Mouse (Mus musculus): ENCODE measurements around the gene Cenpt. TPM values are rescaled to one million over a fixed set of nuclear protein-coding genes. Genes with fewer than 3 reads are reported as not detected.
"Not testable (repeated sequence)": the region's sequence is repeated elsewhere in the genome, so short reads cannot be mapped to it uniquely, and the experiment has no call there.

The Cenpt gene
- polyA plus RNA-seq, 1 experiment from 2014 or later, result 39.2 TPM

DNA sequence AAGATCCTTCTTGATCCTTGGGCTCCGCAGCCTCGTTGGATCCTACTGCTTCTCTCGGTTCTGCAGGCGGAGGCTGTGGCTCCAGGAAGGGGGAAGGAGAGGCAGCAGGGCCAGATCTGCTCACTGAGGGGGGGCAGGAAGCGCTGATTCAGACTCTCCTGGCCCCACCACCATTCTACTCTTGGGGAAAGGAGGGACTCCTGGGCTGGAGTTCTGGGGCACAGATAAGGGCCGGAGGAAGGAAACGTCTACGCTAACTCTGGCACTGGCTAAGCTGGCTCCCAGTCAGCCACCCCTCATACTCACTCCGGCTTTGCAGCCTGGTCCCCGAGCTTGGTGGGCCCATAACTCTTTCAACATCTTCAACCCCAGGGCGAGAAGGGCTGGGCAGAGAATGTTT, 6.4 kb downstream of the Cenpt start:
- H3K9me3 ChIP-seq (ENCODE audit: control insufficient read depth, low read length), result no peaks in the 10 kb centered on the region
- H3K4me3 ChIP-seq (ENCODE audit: low read depth, low read length), result no peak overlapping the region
- H3K4me2 ChIP-seq (ENCODE audit: low read length), result no peak overlapping the region
- no peaks in the 10 kb centered on the region for H3K27me3 ChIP-seq (replicated peaks; ENCODE audit: control insufficient read depth, insufficient read depth, low read length)
- no peak for DNase-seq (ENCODE audit: low spot score)
- no peak for ATAC-seq (replicated peaks; ENCODE audit: low FRiP score, low TSS enrichment, low read depth)
- peaks cover 7% of the 10 kb centered on the region for H3K4me1 ChIP-seq (replicated peaks; ENCODE audit: control insufficient read depth, insufficient read depth, low read length)
- H3K9ac ChIP-seq (ENCODE audit: low read length), result no peak overlapping the region
- H3K36me3 ChIP-seq (ENCODE audit: control insufficient read depth, insufficient read depth, low read length), result peaks cover 62% of the 10 kb centered on the region
- H3K27ac ChIP-seq (ENCODE audit: low read depth), result no peak overlapping the region
- WGBS, result 94% methylated on average over 11 of the region's 11 CpGs

DNA sequence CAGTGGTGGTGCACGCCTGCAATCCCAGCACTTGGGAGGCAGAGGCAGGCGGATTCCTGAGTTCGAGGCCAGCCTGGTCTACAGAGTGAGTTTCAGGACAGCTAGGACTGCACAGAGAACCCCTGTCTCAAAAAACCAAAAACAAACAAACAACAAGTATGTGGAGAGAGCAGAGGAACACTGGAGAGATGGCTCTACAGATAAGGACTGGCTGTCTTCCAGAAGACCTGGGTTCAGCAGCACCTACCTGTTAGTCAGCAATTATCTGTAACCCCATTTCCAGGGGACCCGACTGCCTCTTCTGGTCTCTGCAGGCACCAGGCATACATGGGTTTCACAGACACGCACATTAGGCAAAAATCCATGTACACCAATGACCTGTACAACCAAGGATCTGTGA, 13.9 kb downstream of the Cenpt start:
- H3K9ac ChIP-seq (ENCODE audit: low read length), result no peak overlapping the region
- H3K27me3 ChIP-seq (replicated peaks; ENCODE audit: control insufficient read depth, insufficient read depth, low read length), result no peaks in the 10 kb centered on the region
- 84% methylated on average over 5 of the region's 5 CpGs for WGBS
- H3K36me3 ChIP-seq (ENCODE audit: control insufficient read depth, insufficient read depth, low read length), result peaks cover 8% of the 10 kb centered on the region
- no peaks in the 10 kb centered on the region for H3K4me1 ChIP-seq (replicated peaks; ENCODE audit: control insufficient read depth, insufficient read depth, low read length)
- no peaks in the 10 kb centered on the region for H3K9me3 ChIP-seq (ENCODE audit: control insufficient read depth, low read length)
- H3K27ac ChIP-seq (ENCODE audit: low read depth), result no peak overlapping the region
- H3K4me3 ChIP-seq (ENCODE audit: low read depth, low read length), result no peak overlapping the region
- ATAC-seq (replicated peaks; ENCODE audit: low FRiP score, low TSS enrichment, low read depth) (no peak), DNase-seq (ENCODE audit: low spot score) (no peak)
- no peak overlapping the region for H3K4me2 ChIP-seq (ENCODE audit: low read length)

DNA sequence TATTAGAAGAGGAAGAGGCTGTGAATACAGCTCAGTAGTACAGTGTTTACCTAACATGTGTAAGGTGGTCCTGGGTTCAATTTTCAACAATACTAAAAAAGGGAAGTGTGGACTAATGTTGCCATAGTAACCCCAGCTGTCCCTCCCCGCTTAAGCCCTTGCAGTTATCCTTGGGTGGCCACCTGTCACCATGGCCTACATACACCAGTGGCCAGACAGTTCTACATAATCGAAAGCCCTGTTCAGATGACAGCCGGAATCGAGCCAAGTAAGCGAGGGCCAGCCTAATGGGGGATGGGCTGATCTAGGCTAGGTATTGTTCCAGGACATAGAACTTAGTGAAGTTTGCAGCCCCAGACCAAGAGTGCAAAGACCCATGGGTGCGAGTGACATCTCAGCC, 16.1 kb downstream of the Cenpt start:
- Histone ChIP-seq H3K4me2 (ENCODE audit: low read length) (no peak overlapping the region), H3K4me1 (replicated peaks; ENCODE audit: control insufficient read depth, insufficient read depth, low read length) (no peaks in the 10 kb centered on the region), H3K4me3 (ENCODE audit: low read depth, low read length) (no peak overlapping the region), H3K27me3 (replicated peaks; ENCODE audit: control insufficient read depth, insufficient read depth, low read length) (no peaks in the 10 kb centered on the region), H3K9ac (ENCODE audit: low read length) (no peak overlapping the region), H3K9me3 (ENCODE audit: control insufficient read depth, low read length) (no peaks in the 10 kb centered on the region), H3K36me3 (ENCODE audit: control insufficient read depth, insufficient read depth, low read length) (no peaks in the 10 kb centered on the region), H3K27ac (ENCODE audit: low read depth) (no peak overlapping the region)
- ATAC-seq (replicated peaks; ENCODE audit: low FRiP score, low TSS enrichment, low read depth) (no peak), DNase-seq (ENCODE audit: low spot score) (no peak)
- WGBS, result 87% methylated on average over 6 of the region's 6 CpGs

DNA sequence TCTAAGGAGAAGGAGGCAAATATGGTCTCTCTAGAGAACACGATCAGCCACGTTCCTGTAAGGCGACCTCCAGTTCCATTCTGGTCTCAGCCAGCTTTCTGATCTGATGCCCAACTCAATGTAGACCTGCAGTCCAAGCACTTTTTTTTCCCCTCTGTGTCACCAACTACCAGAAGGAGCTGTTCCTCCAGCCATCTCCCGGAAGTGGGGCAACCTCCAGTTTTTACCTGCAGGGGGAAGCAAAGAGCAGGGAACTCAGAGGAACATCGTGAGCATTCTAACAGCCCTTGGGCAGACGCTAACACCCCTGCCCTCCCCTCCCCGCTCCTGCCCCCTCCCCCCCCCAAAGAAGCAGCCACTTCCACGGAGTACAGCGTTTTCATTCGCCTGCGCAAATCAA, 17.8 kb downstream of the Cenpt start:
- DNase-seq (ENCODE audit: low spot score) (peak; percentile 79), ATAC-seq (replicated peaks; ENCODE audit: low FRiP score, low TSS enrichment, low read depth) (no peak)
- Histone ChIP-seq H3K27me3 (replicated peaks; ENCODE audit: control insufficient read depth, insufficient read depth, low read length) (no peaks in the 10 kb centered on the region), H3K9ac (ENCODE audit: low read length) (no peak overlapping the region), H3K9me3 (ENCODE audit: control insufficient read depth, low read length) (no peaks in the 10 kb centered on the region), H3K4me3 (ENCODE audit: low read depth, low read length) (no peak overlapping the region), H3K36me3 (ENCODE audit: control insufficient read depth, insufficient read depth, low read length) (no peaks in the 10 kb centered on the region), H3K4me2 (ENCODE audit: low read length) (no peak overlapping the region), H3K4me1 (replicated peaks; ENCODE audit: control insufficient read depth, insufficient read depth, low read length) (no peaks in the 10 kb centered on the region), H3K27ac (ENCODE audit: low read depth) (no peak overlapping the region)
- 29% methylated on average over 11 of the region's 11 CpGs for WGBS

DNA sequence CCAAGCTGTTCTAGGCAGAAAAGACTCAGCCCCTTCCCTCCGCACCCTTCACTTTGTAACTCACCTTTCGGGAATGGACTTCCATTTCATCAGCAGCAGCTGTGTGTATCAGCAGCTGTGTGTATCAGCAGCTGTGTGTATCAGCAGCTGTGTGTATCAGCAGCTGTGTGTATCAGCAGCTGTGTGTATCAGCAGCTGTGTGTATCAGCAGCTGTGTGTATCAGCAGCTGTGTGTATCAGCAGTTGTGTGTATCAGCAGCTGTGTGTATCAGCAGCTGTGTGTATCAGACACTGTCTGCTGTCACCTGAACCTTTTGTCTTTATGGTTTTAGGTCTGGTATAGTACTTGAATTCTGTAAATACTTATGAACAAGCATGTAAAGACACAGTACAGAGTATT, 19.3 kb downstream of the Cenpt start:
- H3K4me1 ChIP-seq (replicated peaks; ENCODE audit: control insufficient read depth, insufficient read depth, low read length); H3K4me3 ChIP-seq (ENCODE audit: low read depth, low read length); H3K4me2 ChIP-seq (ENCODE audit: low read length); H3K36me3 ChIP-seq (ENCODE audit: control insufficient read depth, insufficient read depth, low read length); H3K9ac ChIP-seq (ENCODE audit: low read length); ATAC-seq (replicated peaks; ENCODE audit: low FRiP score, low TSS enrichment, low read depth); DNase-seq (ENCODE audit: low spot score); H3K27me3 ChIP-seq (replicated peaks; ENCODE audit: control insufficient read depth, insufficient read depth, low read length); H3K27ac ChIP-seq (ENCODE audit: low read depth); H3K9me3 ChIP-seq (ENCODE audit: control insufficient read depth, low read length): not testable (repeated sequence)
- 73% methylated on average over 2 of the region's 2 CpGs for WGBS

DNA sequence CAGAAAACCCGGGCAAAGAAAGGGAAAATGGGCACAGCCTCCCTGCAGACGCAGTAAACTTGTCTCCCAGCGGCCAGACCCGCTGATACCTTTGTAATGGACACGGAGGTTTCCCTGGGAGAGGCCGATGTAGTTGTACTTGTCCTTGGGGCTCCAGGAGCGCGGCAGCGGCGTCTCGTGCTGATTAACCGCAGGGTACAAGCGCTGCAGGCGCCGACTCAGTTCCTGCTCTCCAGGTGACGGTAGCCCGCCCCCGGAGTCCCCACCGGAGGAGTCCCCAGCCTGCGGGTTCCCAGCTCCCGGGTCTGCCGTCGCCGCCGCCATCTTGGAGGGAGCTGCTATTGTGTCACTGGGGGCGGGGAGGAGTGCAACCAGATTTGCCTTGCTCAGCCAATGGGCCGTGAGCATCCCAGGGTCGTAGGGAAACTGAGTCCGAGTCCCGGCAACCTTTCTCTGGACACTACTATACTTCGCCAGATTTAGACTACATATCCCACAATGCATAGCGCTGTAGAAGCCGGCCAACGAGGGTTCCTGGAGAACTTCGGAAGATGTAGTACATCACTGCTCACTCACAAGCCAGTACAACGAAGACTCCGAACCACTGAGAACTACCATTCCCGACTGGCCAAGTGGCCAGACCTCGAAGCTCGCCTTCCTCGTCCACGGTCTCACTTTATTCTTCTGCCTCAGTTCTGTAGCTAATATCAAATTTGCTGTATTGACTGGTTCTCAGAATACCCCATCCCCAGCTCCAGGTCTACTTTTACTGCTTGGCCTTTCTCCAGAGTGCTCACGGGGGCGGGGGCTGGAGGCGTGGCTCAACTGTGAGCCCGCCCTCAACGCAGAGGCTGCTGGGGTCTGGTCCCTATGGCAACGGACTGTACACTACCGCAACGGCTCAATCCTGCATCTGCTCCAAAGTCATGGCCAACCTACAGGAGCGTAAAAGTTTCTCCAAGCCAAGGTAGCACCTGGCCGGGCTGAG, 25.9 kb downstream of the Cenpt start, which contains the start of the genes Ranbp10 and Tsnaxip1:
TSS of gene Ranbp10 (minus strand) at position 490 of the 988 bp plus-strand sequence.
TSS of gene Tsnaxip1 (plus strand) at position 871 of the 988 bp plus-strand sequence.
- Histone ChIP-seq H3K9ac (ENCODE audit: low read length) (peak within 1 kb of the TSS; percentile 86), H3K27me3 (replicated peaks; ENCODE audit: control insufficient read depth, insufficient read depth, low read length) (no peaks in the 10 kb centered on the region), H3K9me3 (ENCODE audit: control insufficient read depth, low read length) (no peaks in the 10 kb centered on the region), H3K4me2 (ENCODE audit: low read length) (peak within 1 kb of the TSS; percentile 87), H3K27ac (ENCODE audit: low read depth) (peak within 1 kb of the TSS; percentile 55), H3K36me3 (ENCODE audit: control insufficient read depth, insufficient read depth, low read length) (peaks cover 30% of the 10 kb centered on the region), H3K4me3 (ENCODE audit: low read depth, low read length) (peak within 1 kb of the TSS; percentile 88), H3K4me1 (replicated peaks; ENCODE audit: control insufficient read depth, insufficient read depth, low read length) (peaks cover 11% of the 10 kb centered on the region)
- peak; percentile 99 for ATAC-seq (replicated peaks; ENCODE audit: low FRiP score, low TSS enrichment, low read depth)
- DNase-seq (ENCODE audit: low spot score), result peak; percentile 99
- under 1% methylated on average over 52 of the region's 52 CpGs for WGBS

DNA sequence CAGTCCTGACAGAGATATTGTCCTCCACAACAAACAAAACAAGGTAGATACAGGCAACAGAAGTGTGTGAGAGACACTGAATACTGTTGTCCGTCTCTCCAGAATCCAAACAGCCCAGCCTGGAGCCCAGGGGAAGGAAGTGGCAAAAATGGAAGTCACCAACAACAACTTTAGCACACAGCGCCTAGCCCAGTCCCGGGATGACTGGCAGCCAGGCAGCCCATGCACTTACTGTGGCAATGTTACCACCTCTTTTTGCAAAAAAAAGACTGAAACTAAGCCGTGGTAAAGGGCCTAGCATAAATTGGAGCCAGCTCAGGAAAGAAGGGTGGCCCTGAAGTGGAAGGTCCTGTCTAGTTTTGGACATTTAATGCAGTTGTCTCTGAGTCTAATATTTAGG, 26.7 kb downstream of the Cenpt start:
- Histone ChIP-seq H3K27me3 (replicated peaks; ENCODE audit: control insufficient read depth, insufficient read depth, low read length) (no peaks in the 10 kb centered on the region), H3K27ac (ENCODE audit: low read depth) (peak overlapping the region; percentile 52; the same call in 1 of the 2 replicates), H3K4me1 (replicated peaks; ENCODE audit: control insufficient read depth, insufficient read depth, low read length) (peaks cover 11% of the 10 kb centered on the region), H3K4me3 (ENCODE audit: low read depth, low read length) (peak overlapping the region; percentile 88), H3K9me3 (ENCODE audit: control insufficient read depth, low read length) (no peaks in the 10 kb centered on the region), H3K9ac (ENCODE audit: low read length) (peak overlapping the region; percentile 86), H3K4me2 (ENCODE audit: low read length) (peak overlapping the region; percentile 87), H3K36me3 (ENCODE audit: control insufficient read depth, insufficient read depth, low read length) (peaks cover 37% of the 10 kb centered on the region)
- ATAC-seq (replicated peaks; ENCODE audit: low FRiP score, low TSS enrichment, low read depth) (no peak), DNase-seq (ENCODE audit: low spot score) (no peak)
- 4% methylated on average over 4 of the region's 4 CpGs for WGBS

DNA sequence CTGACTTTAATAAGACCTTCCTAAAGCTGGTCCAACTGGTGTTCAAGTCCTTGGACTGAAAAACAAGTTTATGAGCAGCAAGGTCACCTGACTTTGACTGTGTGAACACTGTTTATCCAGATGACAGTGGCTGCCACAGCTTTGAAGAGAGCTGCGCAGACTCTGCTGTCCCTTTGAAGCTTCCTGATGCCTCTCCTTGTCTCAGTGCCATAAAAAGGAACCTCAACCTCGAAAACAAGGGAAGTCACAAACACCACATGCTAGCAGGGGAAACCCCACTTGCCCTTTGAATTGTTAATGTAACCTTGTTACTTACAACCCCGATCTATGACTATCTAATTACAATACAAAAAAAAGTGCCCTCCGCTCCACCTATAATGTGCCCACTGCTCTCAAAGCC, 27.6 kb downstream of the Cenpt start:
- H3K4me3 ChIP-seq (ENCODE audit: low read depth, low read length), result peak overlapping the region; percentile 88
- no peak for DNase-seq (ENCODE audit: low spot score)
- 72% methylated on average over 4 of the region's 4 CpGs for WGBS
- peak overlapping the region; percentile 87; the same call in 1 of the 2 replicates for H3K4me2 ChIP-seq (ENCODE audit: low read length)
- peaks cover 46% of the 10 kb centered on the region for H3K36me3 ChIP-seq (ENCODE audit: control insufficient read depth, insufficient read depth, low read length)
- ATAC-seq (replicated peaks; ENCODE audit: low FRiP score, low TSS enrichment, low read depth), result no peak
- peaks cover 11% of the 10 kb centered on the region for H3K4me1 ChIP-seq (replicated peaks; ENCODE audit: control insufficient read depth, insufficient read depth, low read length)
- no peak overlapping the region for H3K27ac ChIP-seq (ENCODE audit: low read depth)
- H3K9ac ChIP-seq (ENCODE audit: low read length), result no peak overlapping the region; the same call in 1 of the 2 replicates
- H3K9me3 ChIP-seq (ENCODE audit: control insufficient read depth, low read length), result no peaks in the 10 kb centered on the region
- H3K27me3 ChIP-seq (replicated peaks; ENCODE audit: control insufficient read depth, insufficient read depth, low read length), result no peaks in the 10 kb centered on the region

Measured in intestine, embryonic 14.5 days (tissue).